Mouse (Mus musculus) CH12.LX (cell line): Measurements from ENCODE around the gene Mamdc4. TPM values are rescaled to one million over a fixed set of nuclear protein-coding genes. Genes with fewer than 3 reads are reported as not detected.
A peak's percentile ranks its signal among the peaks of the same experiment; 100 is the strongest.

Experiments used
- DNase-seq: peaks from one replicate; pipeline ENCODE4 v3.0.0-alpha.2; 2013; ENCODE audit errors: extremely low read depth
- H3K27ac ChIP-seq: 2 replicates; pipeline ENCODE4 v1.5.1; 2012; ENCODE audit warnings: low read depth, mild to moderate bottlenecking, control low read depth, moderate library complexity; ENCODE audit not compliant: insufficient read depth
- H3K27me3 ChIP-seq: replicated peaks from 2 replicates; pipeline ENCODE3; 2012; ENCODE audit warnings: inconsistent platforms
- H3K36me3 ChIP-seq, 2 experiments: replicated peaks in 1 of 2; 2 replicates each; pipeline versions ENCODE3 to v1.6.1; 2012; ENCODE audit warnings: inconsistent platforms in 1 of 2, low read length in 1 of 2, mild to moderate bottlenecking in 1 of 2, mixed read lengths in 1 of 2, moderate library complexity in 1 of 2; ENCODE audit not compliant: control insufficient read depth in 1 of 2, insufficient read depth in 1 of 2
- H3K4me1 ChIP-seq, 2 experiments: 2 replicates each; pipeline ENCODE4 v1.6.1; 2012; ENCODE audit warnings: inconsistent platforms in 1 of 2, moderate library complexity in 1 of 2; ENCODE audit not compliant: insufficient read depth in 2 of 2, control insufficient read depth in 1 of 2
- H3K4me2 ChIP-seq: 2 replicates; pipeline ENCODE4 v1.6.1; 2012; ENCODE audit warnings: low read depth, mild to moderate bottlenecking, control low read depth; ENCODE audit not compliant: poor library complexity, insufficient read depth, severe bottlenecking
- H3K4me3 ChIP-seq, 3 experiments: fragments of 150-350 bp in 1 of 3; sonication (generic) in 1 of 3; replicated peaks in 1 of 3; 2 replicates each; pipeline versions ENCODE3 to v1.5.1; 2011 to 2012; ENCODE audit warnings: low read depth in 2 of 3, low read length in 2 of 3, mild to moderate bottlenecking in 2 of 3, moderate library complexity in 2 of 3, control low read depth in 1 of 3, improper control_type of control experiment in 1 of 3, inconsistent platforms in 1 of 3, mixed read lengths in 1 of 3; ENCODE audit not compliant: poor library complexity in 1 of 3
- H3K79me2 ChIP-seq: replicated peaks from 2 replicates; pipeline ENCODE4 v1.6.1; 2012; ENCODE audit warnings: mild to moderate bottlenecking, moderate library complexity; ENCODE audit not compliant: control insufficient read depth, poor library complexity, insufficient read depth, severe bottlenecking; ENCODE audit errors: extremely low read depth
- H3K9ac ChIP-seq: 2 replicates; pipeline ENCODE4 v1.6.1; 2012; ENCODE audit warnings: low read depth, mild to moderate bottlenecking, control low read depth, moderate library complexity; ENCODE audit not compliant: insufficient read depth
- H3K9me3 ChIP-seq: replicated peaks from 2 replicates; pipeline ENCODE3; 2012; ENCODE audit warnings: low read length, inconsistent platforms, mixed read lengths
- CHD2 ChIP-seq: IDR thresholded peaks from 2 replicates; pipeline ENCODE4 v1.6.1; 2011; ENCODE audit warnings: low read length, improper control_type of control experiment
- CTCF ChIP-seq, 2 experiments: IDR thresholded peaks in 1 of 2; conservative IDR thresholded peaks in 1 of 2; 2 replicates each; pipeline ENCODE4 v1.5.1; 2011 to 2012; ENCODE audit warnings: low read depth in 2 of 2, low read length in 2 of 2, improper control_type of control experiment in 1 of 2, inconsistent platforms in 1 of 2, mild to moderate bottlenecking in 1 of 2, moderate library complexity in 1 of 2
- JUN ChIP-seq: IDR thresholded peaks from 2 replicates; pipeline ENCODE4 v1.6.1; 2011; ENCODE audit warnings: low read depth, mild to moderate bottlenecking, low read length, improper control_type of control experiment, moderate library complexity; ENCODE audit not compliant: insufficient read depth
- JUND ChIP-seq: conservative IDR thresholded peaks from 2 replicates; pipeline ENCODE4 v1.6.1; 2011; ENCODE audit warnings: low read depth, low read length, improper control_type of control experiment
- MAX ChIP-seq: IDR thresholded peaks from 2 replicates; pipeline ENCODE4 v1.6.1; 2011; ENCODE audit warnings: low read length, improper control_type of control experiment
- MAZ ChIP-seq: IDR thresholded peaks from 2 replicates; pipeline ENCODE4 v1.6.1; 2012; ENCODE audit warnings: low read depth, mild to moderate bottlenecking, inconsistent platforms, low read length, improper control_type of control experiment, moderate library complexity
- MYC ChIP-seq: IDR thresholded peaks from 2 replicates; pipeline ENCODE4 v1.6.1; 2011; ENCODE audit warnings: low read depth, mild to moderate bottlenecking, improper control_type of control experiment, low read length
- NELFE ChIP-seq: IDR thresholded peaks from 2 replicates; pipeline ENCODE4 v1.6.1; 2011; ENCODE audit warnings: low read depth, low read length, improper control_type of control experiment
- NRF1 ChIP-seq: IDR thresholded peaks from 2 replicates; pipeline ENCODE4 v1.6.1; 2014; ENCODE audit warnings: low read depth, mild to moderate bottlenecking, inconsistent platforms, low read length, improper control_type of control experiment, moderate library complexity
- PAX5 ChIP-seq: IDR thresholded peaks from 2 replicates; pipeline ENCODE4 v1.6.1; 2012; ENCODE audit warnings: low read length, inconsistent platforms, mixed read lengths
- RCOR1 ChIP-seq: conservative IDR thresholded peaks from 2 replicates; pipeline ENCODE4 v1.6.1; 2012; ENCODE audit warnings: low read depth, mild to moderate bottlenecking, inconsistent platforms, low read length, improper control_type of control experiment
- SMC3 ChIP-seq: IDR thresholded peaks from 2 replicates; pipeline ENCODE4 v1.6.1; 2011; ENCODE audit warnings: low read depth, low read length, improper control_type of control experiment
- USF2 ChIP-seq: conservative IDR thresholded peaks from 2 replicates; pipeline ENCODE4 v1.6.1; 2011; ENCODE audit warnings: low read depth, low read length, improper control_type of control experiment
- ZKSCAN1 ChIP-seq: IDR thresholded peaks from 2 replicates; pipeline ENCODE4 v1.6.1; 2012; ENCODE audit warnings: low read depth, inconsistent platforms, low read length, improper control_type of control experiment, borderline replicate concordance
- dilution Hi-C: fragments of 300-500 bp; cut with MboI; formaldehyde crosslinking; loops from 2 replicates; pipeline ENCODE4 v1.14.3; 2020; ENCODE audit warnings: low sequenced_read_pairs; ENCODE audit not compliant: extremely low pct_unique_long_range_greater_than_20kb, extremely low pct_ligation_motif_present
- in situ Hi-C: fragments of 300-500 bp; cut with MboI; formaldehyde crosslinking; loops from 3 replicates; pipeline ENCODE4 v1.14.3; 2019; ENCODE audit warnings: low sequenced_read_pairs, low pct_ligation_motif_present, low pct_unique_long_range_greater_than_20kb, mixed read lengths
- polyA plus RNA-seq: library from polyadenylated mRNA; unstranded; fragments of >175 nt; gene quantifications from 2 replicates; pipeline ENCODE4 v1.2.1, GENCODE M21; 2012; ENCODE audit warnings: low read depth; ENCODE audit not compliant: insufficient read length
- total RNA-seq, 2 experiments: library from RNA; depleted of rRNA; stranded (reverse); fragments of 300-350 nt in 1 of 2; fragments of >200 nt in 1 of 2; gene quantifications; 2 replicates each; pipeline ENCODE4 v1.2.3; 2012 to 2014

Gene Mamdc4
- total and polyA plus RNA-seq, 3 experiments, result 4.4 to 34.9 (median 11.5) TPM

DNA sequence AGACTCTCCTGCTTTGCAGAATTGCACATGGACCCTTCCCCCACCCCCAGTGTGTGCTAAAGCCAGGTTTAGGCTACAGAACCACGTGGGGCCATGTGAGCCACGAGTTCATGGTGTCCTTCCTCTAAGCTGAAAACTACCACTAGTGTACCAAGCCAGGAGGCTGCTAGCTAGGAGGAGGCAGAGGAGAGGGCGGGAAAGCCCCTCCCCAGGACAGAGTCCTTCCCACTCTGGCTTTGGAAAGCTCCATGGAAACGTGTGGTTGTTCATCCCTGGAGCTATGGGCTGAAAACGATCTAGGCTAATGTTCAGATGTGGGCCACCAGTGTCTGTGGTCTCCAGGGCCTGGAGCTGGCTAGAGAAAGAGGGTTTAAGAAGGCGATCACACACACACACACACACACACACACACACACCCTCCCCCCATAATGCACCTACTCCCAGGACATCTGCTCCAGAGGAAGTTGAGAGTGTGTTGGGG, 6.0 kb upstream of the Mamdc4 start:
- Histone ChIP-seq H3K4me2 (no peak overlapping the region), H3K9me3 (peaks cover 39% of the 10 kb centered on the region), H3K4me1 (peaks cover 8 to 31% of the 10 kb centered on the region in 2 experiments; a peak in 3 of 4 replicates), H3K9ac (no peak overlapping the region), H3K27me3 (no peaks in the 10 kb centered on the region), H3K79me2 (no peaks in the 10 kb centered on the region), H3K36me3 (peaks cover 42 to 75% of the 10 kb centered on the region in 2 experiments), H3K27ac (no peak overlapping the region), H3K4me3 (peak overlapping the region in 2 of 3 experiments; percentile 57 to 60)
- in situ Hi-C loops (no loop called here), dilution Hi-C loops (no loop called here)
- peak; percentile 77 for TF ChIP-seq MAX
- TF ChIP-seq USF2, result no peak
- TF ChIP-seq MYC, result peak; percentile 49; the same call in 1 of the 2 replicates
- DNase-seq, result peak; percentile 28

GRCm38 (mm10) chr2:25579737-25580460, 5.3 kb upstream of the Mamdc4 start:
- Histone ChIP-seq H3K36me3 (peaks cover 35 to 67% of the 10 kb centered on the region in 2 experiments), H3K4me2 (no peak overlapping the region), H3K4me3 (no peak overlapping the region), H3K9me3 (peaks cover 39% of the 10 kb centered on the region), H3K27ac (no peak overlapping the region), H3K79me2 (no peaks in the 10 kb centered on the region), H3K9ac (no peak overlapping the region), H3K4me1 (peaks cover 9 to 35% of the 10 kb centered on the region in 2 experiments; a peak in 3 of 4 replicates), H3K27me3 (no peaks in the 10 kb centered on the region)
- dilution Hi-C loops (no loop called here), in situ Hi-C loops (no loop called here)
- no peak for TF ChIP-seq CHD2
- peak in 1 of 2 experiments; percentile 42; a peak in 2 of 4 replicates for TF ChIP-seq CTCF (conservative IDR thresholded peaks at IDR 0.05 in 1 of 2, IDR thresholded peaks at IDR 0.05 in 1 of 2; ENCODE audit: low read depth in 2 of 2, low read length in 2 of 2)
- TF ChIP-seq SMC3, result peak; percentile 15; the same call in 1 of the 2 replicates
- DNase-seq, result peak; percentile 24

GRCm38 (mm10) chr2:25578796-25579736, 4.4 kb upstream of the Mamdc4 start:
- no peaks in the 10 kb centered on the region for H3K27me3 ChIP-seq
- no peaks in the 10 kb centered on the region for H3K79me2 ChIP-seq
- H3K9me3 ChIP-seq, result peaks cover 39% of the 10 kb centered on the region
- no peak overlapping the region for H3K9ac ChIP-seq
- peaks cover 9 to 35% of the 10 kb centered on the region in 2 experiments; a peak in 3 of 4 replicates for H3K4me1 ChIP-seq
- no peak overlapping the region for H3K4me2 ChIP-seq
- peaks cover 26 to 59% of the 10 kb centered on the region in 2 experiments for H3K36me3 ChIP-seq
- H3K27ac ChIP-seq, result no peak overlapping the region
- dilution Hi-C loops (no loop called here), in situ Hi-C loops (no loop called here)
- TF ChIP-seq JUND (no peak), JUN (no peak), SMC3 (no peak), NRF1 (no peak), PAX5 (no peak), CHD2 (no peak), MAZ (no peak), NELFE (no peak), RCOR1 (no peak), MYC (no peak), CTCF (conservative IDR thresholded peaks at IDR 0.05 in 1 of 2, IDR thresholded peaks at IDR 0.05 in 1 of 2; ENCODE audit: low read depth in 2 of 2, low read length in 2 of 2) (no peak), ZKSCAN1 (no peak)
- H3K4me3 ChIP-seq, result peak overlapping the region in 1 of 3 experiments; percentile 19
- no peak for DNase-seq
